Mouse (Mus musculus) kidney, adult 2 months (tissue): ENCODE measurements around the gene Alg11.

Experiments
- CTCF ChIP-seq: fragments of 200-500 bp; conservative IDR thresholded peaks from 2 replicates; pipeline ENCODE4 v1.5.1; 2011; ENCODE audit warnings: low read depth, mild to moderate bottlenecking, control low read depth, low read length, moderate library complexity, mixed read lengths; ENCODE audit not compliant: insufficient read depth, insufficient read length
- POLR2A ChIP-seq: fragments of 200-500 bp; IDR thresholded peaks from one replicate; pipeline ENCODE4 v1.6.1; 2011; ENCODE audit warnings: low read depth, low read length, control low read depth

DNA sequence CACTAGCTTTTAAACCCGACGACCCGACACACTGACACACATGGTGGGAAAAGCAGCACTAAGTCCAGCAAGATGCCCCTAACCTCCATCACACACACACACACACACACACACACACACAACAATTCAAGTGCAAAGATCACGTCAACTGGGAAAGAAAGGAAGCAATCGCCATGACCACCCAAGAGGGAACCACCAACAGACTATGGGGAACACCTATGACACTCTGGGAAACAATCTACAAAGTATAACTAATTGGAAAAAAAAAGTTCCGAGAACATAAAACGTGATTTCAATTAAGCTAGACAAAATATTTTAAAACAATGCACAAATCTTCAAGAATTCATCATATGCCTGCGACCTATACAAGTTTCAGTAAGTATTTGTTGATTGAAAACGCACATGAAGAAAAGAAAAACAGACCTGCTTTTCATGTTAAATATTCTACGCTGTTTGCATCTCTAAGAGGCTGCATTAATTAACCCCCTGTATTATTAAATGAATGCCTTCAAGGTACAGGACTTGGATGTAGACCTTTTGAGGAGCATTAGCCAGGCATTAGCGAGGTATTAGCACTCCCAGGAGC lies 1.3 kb upstream of the Alg11 start:
- no peak for TF ChIP-seq CTCF
- TF ChIP-seq POLR2A, result no peak
